Mouse (Mus musculus) frontal cortex, postnatal 36 days (tissue): ENCODE results near the gene Abraxas2.
A peak's percentile ranks its signal among the peaks of the same experiment; 100 is the strongest.

Experiments used
- DNase-seq, 2 experiments: peaks; one replicate each; pipeline ENCODE4 v3.0.0; 2022; ENCODE audit warnings: low spot score in 2 of 2

Gene Abraxas2

GRCm38 (mm10) chr7:132859042-132859958, at the start of gene Abraxas2:
Gene Abraxas2, plus strand, starts transcription at chr7:132859225.
- peak; percentile 90 to 91 for DNase-seq

GRCm38 (mm10) chr7:132809721-132810120, 49.3 kb upstream of the Abraxas2 start:
- DNase-seq: no peak

- peak in 1 of 2 experiments; percentile 80 for DNase-seq
Observed at GRCm38 (mm10) chr7:132810368-132810767, 48.7 kb upstream of the Abraxas2 start.

GRCm38 (mm10) chr7:132810879-132811278, 48.1 kb upstream of the Abraxas2 start:
- DNase-seq: peak; percentile 92 to 94

GRCm38 (mm10) chr7:132811716-132812618, 47.1 kb upstream of the Abraxas2 start:
- DNase-seq: no peak

GRCm38 (mm10) chr7:132812619-132813415, 46.2 kb upstream of the Abraxas2 start:
- DNase-seq: no peak

GRCm38 (mm10) chr7:132813416-132814088, 45.5 kb upstream of the Abraxas2 start, which contains the start of gene Fam53b:
Gene Fam53b, minus strand, starts transcription at chr7:132813886.
- peak in 1 of 2 experiments; percentile 74 for DNase-seq

- DNase-seq: no peak
Observed at GRCm38 (mm10) chr7:132814089-132814450, 45.0 kb upstream of the Abraxas2 start.

- no peak for DNase-seq
Observed at GRCm38 (mm10) chr7:132815081-132815480, 43.9 kb upstream of the Abraxas2 start.

GRCm38 (mm10) chr7:132816528-132816927, 42.5 kb upstream of the Abraxas2 start:
- DNase-seq: no peak

- DNase-seq: no peak
Observed at GRCm38 (mm10) chr7:132817056-132817455, 42.0 kb upstream of the Abraxas2 start.

- no peak for DNase-seq
Observed at GRCm38 (mm10) chr7:132820692-132821091, 38.3 kb upstream of the Abraxas2 start.

GRCm38 (mm10) chr7:132823832-132824231, 35.2 kb upstream of the Abraxas2 start:
- DNase-seq: no peak

GRCm38 (mm10) chr7:132824346-132825022, 34.5 kb upstream of the Abraxas2 start:
- no peak for DNase-seq

GRCm38 (mm10) chr7:132830955-132831354, 28.1 kb upstream of the Abraxas2 start:
- DNase-seq: no peak

GRCm38 (mm10) chr7:132841287-132841686, 17.7 kb upstream of the Abraxas2 start:
- DNase-seq: no peak

GRCm38 (mm10) chr7:132842455-132842854, 16.6 kb upstream of the Abraxas2 start:
- no peak for DNase-seq

- DNase-seq: no peak
Observed at GRCm38 (mm10) chr7:132843152-132843551, 15.9 kb upstream of the Abraxas2 start.

- DNase-seq: peak; percentile 86 to 87
Observed at GRCm38 (mm10) chr7:132852173-132852844, 6.7 kb upstream of the Abraxas2 start, which contains the start of gene Eef1akmt2. Gene Eef1akmt2, minus strand, starts transcription at chr7:132852673.

- DNase-seq: no peak
Observed at GRCm38 (mm10) chr7:132853361-132853760, 5.7 kb upstream of the Abraxas2 start.
